Mouse (Mus musculus): ENCODE measurements around the gene Adpgk.

DNA sequence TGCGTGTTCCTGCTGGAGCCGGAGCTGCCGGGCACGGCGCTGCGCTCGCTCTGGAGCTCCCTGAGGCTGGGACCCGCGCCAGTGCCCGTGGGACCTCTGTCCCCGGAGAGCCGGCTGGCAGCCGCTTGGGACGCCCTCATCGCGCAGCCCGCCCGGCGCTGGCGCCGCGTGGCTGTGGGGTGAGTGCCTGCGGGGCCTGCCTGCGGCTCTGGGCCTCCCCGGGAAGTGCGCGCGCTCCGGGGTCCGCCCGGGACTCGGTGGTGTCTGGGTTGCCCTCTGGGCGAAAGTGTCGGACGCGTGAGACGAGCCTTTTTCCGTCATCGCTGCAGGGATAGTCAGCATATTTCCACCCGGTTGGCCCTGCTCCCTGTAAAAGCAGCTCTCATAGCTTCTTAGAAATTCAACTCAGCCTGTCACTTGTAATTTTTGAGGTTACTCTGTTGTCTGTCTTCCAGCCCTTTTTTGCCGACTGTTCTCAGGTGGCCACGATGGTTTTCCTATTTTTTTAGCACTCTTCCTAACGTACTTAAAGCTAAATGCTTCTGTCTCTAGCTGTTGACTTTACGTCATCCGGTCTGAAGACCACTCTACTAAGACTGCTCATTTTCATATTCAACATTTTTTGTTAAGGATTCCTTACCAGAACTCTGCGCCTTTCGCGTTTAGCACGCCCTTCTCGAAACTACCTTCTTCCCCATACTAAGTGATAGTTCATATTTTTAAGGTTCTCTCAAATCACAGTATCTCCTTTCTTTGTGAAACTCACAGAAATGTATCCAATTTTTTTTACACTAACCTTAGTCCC, 532 bp downstream of the Adpgk start:
- no peak for TF ChIP-seq CTCF (IDR thresholded peaks at IDR 0.05; ENCODE audit: borderline replicate concordance, insufficient read depth, low read length)
- TF ChIP-seq POLR2A (IDR thresholded peaks at IDR 0.05; ENCODE audit: low read depth, low read length), result no peak
